Mouse (Mus musculus) midbrain, embryonic 12.5 days (tissue): ENCODE data around the gene Naa25. TPM values are rescaled to one million over a fixed set of nuclear protein-coding genes. Genes with fewer than 3 reads are reported as not detected.

Experiments
- ATAC-seq: fragments of 200-750 bp; cut with Nextera tagmentation; 2 replicates; pipeline ENCODE4 v1.8.0; 2017; ENCODE audit warnings: low read depth, moderate TSS enrichment, moderate library complexity; ENCODE audit not compliant: low FRiP score
- H3K27ac ChIP-seq: fragments of 300-500 bp; sonication (generic); replicated peaks from 2 replicates; pipeline ENCODE4 v1.5.1; 2016; ENCODE audit warnings: mild to moderate bottlenecking
- H3K27me3 ChIP-seq: fragments of 300-500 bp; sonication (generic); 2 replicates; pipeline ENCODE4 v1.6.1; 2016; ENCODE audit warnings: mild to moderate bottlenecking
- H3K36me3 ChIP-seq: fragments of 300-500 bp; sonication (generic); 2 replicates; pipeline ENCODE4 v1.6.1; 2016
- H3K4me1 ChIP-seq: fragments of 300-500 bp; sonication (generic); 2 replicates; pipeline ENCODE4 v1.6.1; 2016
- H3K4me2 ChIP-seq: fragments of 300-500 bp; sonication (generic); replicated peaks from 2 replicates; pipeline ENCODE4 v1.6.1; 2016; ENCODE audit warnings: mild to moderate bottlenecking, moderate library complexity
- H3K4me3 ChIP-seq: fragments of 300-500 bp; sonication (generic); 2 replicates; pipeline ENCODE4 v1.5.1; 2016; ENCODE audit warnings: mild to moderate bottlenecking
- H3K9ac ChIP-seq: fragments of 300-500 bp; sonication (generic); replicated peaks from 2 replicates; pipeline ENCODE4 v1.6.1; 2016; ENCODE audit warnings: mild to moderate bottlenecking, moderate library complexity
- H3K9me3 ChIP-seq: fragments of 300-500 bp; sonication (generic); 2 replicates; pipeline ENCODE4 v1.6.1; 2016; ENCODE audit warnings: mild to moderate bottlenecking
- WGBS: fragments of 180-500 bp; shearing (Covaris S2); methylation state at CpG from one replicate; pipeline ENCODE4 v1.1.7; 2016; 5-methylcytosine and 5-hydroxymethylcytosine counted together
- polyA plus RNA-seq: library from polyadenylated mRNA; unstranded; fragments of >200 nt; fragmentation: Nextera tagmentation; extraction: Ambion mirVana; gene quantifications from 2 replicates; pipeline ENCODE4 v1.2.1, GENCODE M21; 2016

Gene Naa25
- polyA plus RNA-seq, 1 experiment from 2014 or later: 48.3 TPM

DNA sequence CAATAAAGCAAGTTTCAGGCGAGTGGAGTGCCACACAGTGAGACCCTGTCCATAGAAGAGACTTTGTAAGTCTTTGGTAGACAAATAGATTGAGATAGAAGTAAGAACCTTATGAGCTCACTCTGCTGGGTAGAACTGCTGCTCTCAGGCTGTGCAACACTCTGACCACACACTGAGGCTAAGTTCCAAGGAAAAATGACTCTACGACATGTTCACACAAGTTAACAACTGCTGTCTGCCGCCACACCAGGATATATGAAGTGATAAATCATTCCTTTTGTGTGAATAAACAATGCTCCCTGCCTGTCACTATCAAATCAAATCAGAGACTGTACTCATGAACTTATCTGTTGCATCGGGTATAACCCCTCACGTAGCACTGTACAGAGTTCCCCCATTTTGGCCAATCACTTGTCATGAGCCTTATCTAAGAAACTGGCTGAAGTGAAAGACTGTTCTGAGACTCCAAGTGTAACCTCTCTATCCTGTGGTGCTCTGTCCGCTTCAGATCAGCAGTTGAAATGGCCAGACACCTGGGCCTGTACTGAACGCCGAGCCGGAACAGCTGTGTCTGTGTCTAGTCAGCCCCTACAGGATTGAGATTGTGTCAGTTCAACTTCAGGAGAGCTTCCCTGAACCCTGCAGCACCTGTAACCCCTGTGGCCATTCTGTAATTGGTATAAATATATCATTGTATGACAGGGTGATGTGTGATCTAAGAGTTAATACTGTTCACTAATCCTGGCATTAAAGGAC lies 58.0 kb downstream of the Naa25 start:
- Histone ChIP-seq H3K9ac (no peak overlapping the region), H3K27me3 (no peaks in the 10 kb centered on the region), H3K4me1 (peaks cover 18% of the 10 kb centered on the region), H3K27ac (no peak overlapping the region), H3K9me3 (no peaks in the 10 kb centered on the region), H3K36me3 (no peaks in the 10 kb centered on the region), H3K4me3 (no peak overlapping the region), H3K4me2 (no peak overlapping the region)
- WGBS: 88% methylated on average over 9 of the region's 9 CpGs
- ATAC-seq: no peak

DNA sequence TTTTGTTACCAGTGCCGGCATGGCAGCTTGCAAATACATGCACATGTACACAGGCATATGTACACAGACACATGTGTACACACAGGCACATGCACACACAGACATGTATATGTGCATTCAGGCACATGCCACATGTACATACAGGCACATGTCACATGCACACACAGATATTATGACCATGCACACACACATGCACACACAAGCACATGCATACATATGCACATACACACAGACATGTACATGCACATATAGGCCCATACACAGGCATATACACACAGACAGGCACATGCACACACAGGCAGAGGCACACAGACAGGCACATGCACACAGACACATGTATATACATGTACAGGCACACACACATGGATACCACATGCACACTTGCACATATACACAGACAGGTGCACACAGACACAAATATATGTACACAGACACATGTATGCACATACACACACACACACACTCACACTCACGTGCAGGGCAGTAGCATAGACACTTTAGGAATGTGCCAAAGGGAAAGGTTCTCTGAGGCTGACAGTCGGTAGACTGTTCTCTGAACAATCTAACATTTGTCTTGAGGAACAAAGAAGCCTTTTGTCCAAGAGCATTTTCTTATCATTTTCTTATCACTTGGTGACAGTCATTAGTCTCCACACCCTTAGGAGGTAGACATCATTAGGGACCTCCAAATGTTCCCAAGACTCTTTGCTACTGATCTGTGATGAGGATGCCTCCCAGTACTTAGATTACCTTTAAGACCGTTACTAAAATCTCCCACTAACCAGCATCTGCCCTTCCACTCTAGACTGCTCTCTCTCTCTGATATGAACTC lies 63.8 kb downstream of the Naa25 start:
- no peak overlapping the region for H3K9ac ChIP-seq
- no peak overlapping the region for H3K4me2 ChIP-seq
- no peaks in the 10 kb centered on the region for H3K4me1 ChIP-seq
- H3K27ac ChIP-seq: no peak overlapping the region
- no peak for ATAC-seq
- H3K9me3 ChIP-seq: no peaks in the 10 kb centered on the region
- no peaks in the 10 kb centered on the region for H3K36me3 ChIP-seq
- no peak overlapping the region for H3K4me3 ChIP-seq
- 75% methylated on average over 4 of the region's 4 CpGs for WGBS
- H3K27me3 ChIP-seq: no peaks in the 10 kb centered on the region

DNA sequence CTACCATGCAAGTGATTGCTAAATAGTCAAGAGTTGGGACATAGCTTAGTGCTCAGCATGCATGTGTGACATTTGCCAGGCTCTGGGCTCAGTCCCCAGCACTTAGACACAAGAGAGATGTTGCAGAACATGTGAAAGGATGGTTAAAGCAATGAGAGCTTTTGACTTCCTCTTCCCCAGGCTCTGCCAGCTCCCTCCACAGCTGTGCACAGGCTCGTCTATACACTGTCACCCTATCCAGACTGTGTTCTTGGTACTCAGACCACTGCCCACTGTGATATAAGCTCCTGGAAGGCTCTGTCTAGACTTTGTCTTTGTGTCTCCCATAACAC lies 64.4 kb downstream of the Naa25 start:
- H3K9ac ChIP-seq: no peak overlapping the region

DNA sequence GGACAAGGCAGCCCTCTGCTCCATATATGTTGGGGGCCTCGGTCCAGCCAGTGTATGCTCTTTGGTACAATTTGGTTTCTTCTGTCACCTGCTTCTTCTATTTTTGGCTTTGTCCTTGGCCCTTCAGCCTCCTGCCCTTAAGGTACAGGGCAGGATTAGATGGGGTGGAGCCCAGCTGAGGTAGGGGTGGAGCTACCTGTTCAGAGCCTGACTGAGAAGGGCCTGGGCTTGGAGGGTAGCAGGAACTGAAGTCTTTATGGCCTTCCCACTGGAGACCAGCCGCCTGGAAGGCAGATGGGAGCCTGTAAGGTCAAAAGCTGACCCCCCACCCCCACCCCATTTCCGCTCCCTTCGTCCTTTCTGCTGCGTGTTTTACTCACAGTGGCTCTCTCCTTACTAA lies 65.2 kb downstream of the Naa25 start:
- Histone ChIP-seq H3K36me3 (no peaks in the 10 kb centered on the region), H3K4me1 (no peaks in the 10 kb centered on the region), H3K27me3 (no peaks in the 10 kb centered on the region), H3K9me3 (no peaks in the 10 kb centered on the region), H3K4me2 (no peak overlapping the region), H3K9ac (no peak overlapping the region), H3K4me3 (no peak overlapping the region), H3K27ac (no peak overlapping the region)
- no peak for ATAC-seq
- WGBS: 69% methylated on average over 5 of the region's 5 CpGs

More for the DNA sequence above, 64.4 kb downstream of the Naa25 start:
- WGBS: 53% methylated on average over 1 of the region's 1 CpGs
- Histone ChIP-seq H3K4me2 (no peak overlapping the region), H3K4me1 (no peaks in the 10 kb centered on the region), H3K36me3 (no peaks in the 10 kb centered on the region), H3K27ac (no peak overlapping the region), H3K27me3 (no peaks in the 10 kb centered on the region), H3K4me3 (no peak overlapping the region), H3K9me3 (no peaks in the 10 kb centered on the region)
- ATAC-seq: no peak

DNA sequence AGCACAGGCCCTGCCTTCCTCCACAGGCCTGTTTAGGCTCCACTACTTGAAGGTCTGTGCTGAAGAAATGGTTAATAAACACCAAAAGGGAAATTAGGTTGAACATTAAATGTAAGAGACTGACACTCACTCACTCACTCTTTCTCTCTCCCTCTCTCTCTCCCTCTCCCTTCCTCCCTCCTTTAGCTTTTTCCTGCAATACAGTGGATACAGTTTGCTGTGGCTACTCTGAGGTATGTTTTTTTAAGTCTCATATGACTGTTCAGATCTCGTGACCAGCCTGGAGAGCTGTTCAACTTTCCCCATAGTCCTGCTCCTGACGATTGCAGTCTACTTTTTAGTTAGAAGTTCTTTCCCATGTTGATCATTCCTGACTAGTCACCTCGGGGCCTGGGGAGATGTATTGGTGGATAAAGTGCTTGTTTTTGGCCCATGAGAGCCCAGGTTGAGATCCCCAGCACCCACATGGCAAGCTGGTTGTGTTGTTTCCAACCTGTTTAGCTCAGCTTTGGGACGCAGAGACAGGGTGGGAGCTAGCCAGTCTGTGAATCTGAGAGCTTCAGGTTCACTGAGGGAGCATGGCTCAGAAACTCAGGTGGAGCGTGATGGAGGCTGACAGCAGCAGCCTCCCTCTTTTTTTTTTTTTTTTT lies 66.0 kb downstream of the Naa25 start:
- Histone ChIP-seq H3K4me1 (no peaks in the 10 kb centered on the region), H3K27ac (no peak overlapping the region), H3K4me2 (no peak overlapping the region), H3K27me3 (no peaks in the 10 kb centered on the region), H3K36me3 (no peaks in the 10 kb centered on the region), H3K4me3 (no peak overlapping the region), H3K9me3 (no peaks in the 10 kb centered on the region), H3K9ac (no peak overlapping the region)
- no peak for ATAC-seq
- WGBS: 77% methylated on average over 5 of the region's 5 CpGs

DNA sequence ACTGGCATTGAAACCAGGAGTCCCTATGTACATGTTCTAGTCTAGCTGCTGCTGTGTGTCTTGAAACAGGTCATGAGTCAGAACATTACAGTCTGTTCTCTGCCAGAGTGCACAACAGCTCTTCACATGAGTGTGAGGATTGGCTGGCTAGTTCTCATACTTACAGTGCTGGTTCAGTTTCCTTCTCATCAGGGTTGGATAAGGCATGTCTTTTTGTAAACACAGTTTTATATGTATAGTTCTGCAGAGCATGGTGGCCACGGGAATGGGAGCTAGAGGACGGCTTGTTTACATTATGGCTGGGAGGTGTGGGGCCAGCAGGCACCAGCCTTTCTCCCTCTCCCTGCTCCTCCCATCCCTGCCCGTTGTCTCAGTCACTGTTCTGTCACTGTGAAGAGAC lies 71.8 kb downstream of the Naa25 start:
- no peak overlapping the region for H3K9ac ChIP-seq
- H3K9me3 ChIP-seq: no peaks in the 10 kb centered on the region
- H3K4me3 ChIP-seq: no peak overlapping the region
- H3K4me2 ChIP-seq: no peak overlapping the region
- H3K27ac ChIP-seq: no peak overlapping the region
- no peak for ATAC-seq
- no peaks in the 10 kb centered on the region for H3K36me3 ChIP-seq
- H3K27me3 ChIP-seq: no peaks in the 10 kb centered on the region
- H3K4me1 ChIP-seq: no peaks in the 10 kb centered on the region
- 56% methylated on average over 3 of the region's 3 CpGs for whole genome bisulfite sequencing

DNA sequence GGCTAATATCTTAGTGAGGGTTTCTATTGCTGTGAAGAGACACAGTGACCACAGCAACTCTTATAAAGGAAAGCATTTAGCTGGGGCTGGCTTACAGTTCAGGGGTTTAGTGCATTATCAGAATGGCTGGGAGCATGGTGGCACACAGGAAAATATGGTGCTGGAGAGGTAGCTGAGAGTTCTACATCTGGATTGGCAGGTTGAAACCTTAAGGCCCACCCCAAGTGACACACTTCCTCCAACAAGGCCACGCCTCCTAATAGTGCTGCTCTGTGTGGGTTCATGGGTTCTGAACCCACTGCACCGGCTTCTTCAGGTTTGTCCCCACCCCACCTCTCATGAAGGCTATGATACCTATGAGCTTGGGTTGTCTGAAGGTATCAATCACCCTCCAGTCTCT lies 74.7 kb downstream of the Naa25 start:
- H3K4me1 ChIP-seq: no peaks in the 10 kb centered on the region
- no peak overlapping the region for H3K9ac ChIP-seq
- H3K27ac ChIP-seq: no peak overlapping the region
- no peak overlapping the region for H3K4me2 ChIP-seq
- ATAC-seq: no peak
- 89% methylated on average over 2 of the region's 2 CpGs for WGBS
- H3K27me3 ChIP-seq: no peaks in the 10 kb centered on the region
- no peaks in the 10 kb centered on the region for H3K36me3 ChIP-seq
- no peaks in the 10 kb centered on the region for H3K9me3 ChIP-seq
- H3K4me3 ChIP-seq: no peak overlapping the region

DNA sequence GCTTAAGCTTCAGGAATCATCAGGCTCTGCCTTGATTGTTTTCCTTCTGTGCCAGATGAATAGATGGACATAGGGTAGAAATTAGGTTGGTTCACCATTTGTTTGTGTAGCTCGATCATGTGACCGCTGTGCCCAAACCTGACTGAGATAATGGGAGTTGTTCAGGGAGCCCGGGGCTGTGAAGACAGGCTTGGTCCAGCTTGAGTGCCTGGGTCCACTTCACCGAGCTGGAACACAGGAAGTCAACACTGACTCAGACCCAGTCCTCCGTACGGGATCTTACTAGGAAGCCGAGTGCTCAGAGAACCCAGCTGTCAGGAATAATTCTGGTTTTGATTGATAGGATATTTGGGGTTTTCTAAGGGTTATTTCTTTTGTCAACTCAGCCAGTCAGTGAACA lies 76.9 kb downstream of the Naa25 start:
- H3K4me1 ChIP-seq: no peaks in the 10 kb centered on the region
- no peak overlapping the region for H3K9ac ChIP-seq
- no peaks in the 10 kb centered on the region for H3K9me3 ChIP-seq
- no peak overlapping the region for H3K4me3 ChIP-seq
- H3K36me3 ChIP-seq: no peaks in the 10 kb centered on the region
- no peak overlapping the region for H3K4me2 ChIP-seq
- 65% methylated on average over 7 of the region's 7 CpGs for WGBS
- H3K27me3 ChIP-seq: no peaks in the 10 kb centered on the region
- no peak overlapping the region for H3K27ac ChIP-seq
- no peak for ATAC-seq

DNA sequence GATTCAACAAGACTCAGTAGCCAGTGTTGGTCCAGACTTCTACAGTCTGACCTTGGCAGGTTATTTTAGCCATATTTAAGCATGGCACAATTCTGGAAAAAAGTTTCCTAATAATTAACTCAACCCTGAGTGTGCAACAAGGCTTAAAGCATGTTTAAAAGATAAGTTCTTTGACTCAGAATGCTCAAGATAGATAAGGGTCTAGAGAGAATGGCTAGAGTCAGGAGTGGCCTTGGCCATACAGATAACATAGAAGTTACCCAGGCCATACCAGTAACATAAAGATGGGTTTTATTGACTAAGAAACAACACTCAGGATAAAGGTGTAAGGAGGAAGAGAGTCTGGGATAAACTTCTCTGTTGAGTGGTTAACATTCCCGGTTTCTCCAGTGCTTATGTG lies 78.3 kb downstream of the Naa25 start:
- ATAC-seq: no peak
- no peak overlapping the region for H3K9ac ChIP-seq
- no peak overlapping the region for H3K4me3 ChIP-seq
- H3K27me3 ChIP-seq: no peaks in the 10 kb centered on the region
- no peaks in the 10 kb centered on the region for H3K36me3 ChIP-seq
- H3K27ac ChIP-seq: no peak overlapping the region
- no peaks in the 10 kb centered on the region for H3K9me3 ChIP-seq
- 81% methylated on average over 1 of the region's 1 CpGs for WGBS
- no peaks in the 10 kb centered on the region for H3K4me1 ChIP-seq
- no peak overlapping the region for H3K4me2 ChIP-seq

DNA sequence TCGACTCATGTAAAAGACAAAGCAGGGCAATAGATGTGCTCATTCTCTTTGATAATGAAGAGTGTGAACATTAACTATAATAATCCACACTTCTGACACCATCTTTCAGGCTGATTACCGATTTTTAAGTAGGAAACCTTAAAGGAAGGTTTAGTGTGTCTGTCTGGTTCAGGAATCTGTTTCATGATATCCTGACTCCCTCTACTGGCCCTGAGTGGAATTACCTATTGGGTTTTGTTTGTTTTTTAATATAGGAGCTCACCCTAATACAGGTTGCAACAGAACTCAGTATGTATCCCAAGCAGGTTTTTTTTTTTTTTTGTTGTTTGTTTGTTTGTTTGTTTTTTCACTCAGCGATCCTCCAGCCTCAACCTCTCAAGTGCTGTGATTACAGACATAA lies 79.9 kb downstream of the Naa25 start:
- Histone ChIP-seq H3K27ac (no peak overlapping the region), H3K9ac (no peak overlapping the region), H3K4me3 (no peak overlapping the region), H3K4me2 (no peak overlapping the region), H3K27me3 (no peaks in the 10 kb centered on the region), H3K4me1 (no peaks in the 10 kb centered on the region), H3K36me3 (no peaks in the 10 kb centered on the region), H3K9me3 (no peaks in the 10 kb centered on the region)
- WGBS: 42% methylated on average over 3 of the region's 3 CpGs
- no peak for ATAC-seq

DNA sequence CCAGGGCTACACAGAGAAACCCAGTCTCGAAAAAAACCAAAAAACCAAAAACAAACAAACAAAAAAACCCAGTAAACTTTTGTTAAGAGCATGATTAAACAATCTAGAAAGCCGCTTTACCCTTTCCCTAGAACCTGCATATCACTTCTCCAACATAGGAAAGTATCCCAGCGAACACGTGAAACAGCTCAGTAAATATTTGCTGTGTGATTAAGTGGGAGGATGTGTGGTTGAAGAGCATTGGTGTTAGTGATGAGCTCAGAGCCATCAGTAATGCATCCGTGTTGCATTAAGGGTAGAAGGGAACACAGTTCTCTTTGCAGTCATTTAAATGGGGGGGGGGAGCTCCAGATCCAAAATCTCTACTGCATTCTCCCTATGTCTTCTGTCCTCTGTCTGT lies 87.1 kb downstream of the Naa25 start:
- Histone ChIP-seq H3K4me1 (no peaks in the 10 kb centered on the region), H3K9ac (no peak overlapping the region), H3K36me3 (no peaks in the 10 kb centered on the region), H3K4me3 (no peak overlapping the region), H3K9me3 (no peaks in the 10 kb centered on the region), H3K4me2 (no peak overlapping the region), H3K27me3 (no peaks in the 10 kb centered on the region), H3K27ac (no peak overlapping the region)
- WGBS: 79% methylated on average over 5 of the region's 5 CpGs
- ATAC-seq: no peak

DNA sequence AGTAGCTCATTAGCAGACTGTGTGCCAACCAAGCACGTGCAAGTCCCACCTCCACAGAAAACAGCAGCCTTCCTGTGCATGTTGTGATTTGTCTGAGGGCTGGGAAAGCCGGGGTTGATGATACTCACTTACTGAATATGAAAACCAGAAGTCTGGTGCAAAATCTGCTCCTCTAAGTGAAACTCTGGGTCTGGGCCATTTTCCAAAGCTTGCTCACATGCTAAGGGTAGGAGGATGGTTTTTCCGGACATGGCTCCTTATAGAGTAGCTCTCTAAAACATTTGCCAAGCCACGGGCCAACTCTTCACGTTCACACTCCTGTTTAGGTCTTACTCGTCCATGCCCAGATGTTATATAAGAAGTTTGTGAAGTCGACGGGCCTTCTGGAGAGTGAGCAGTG lies 95.6 kb downstream of the Naa25 start:
- no peak overlapping the region for H3K4me3 ChIP-seq
- no peak overlapping the region for H3K4me2 ChIP-seq
- no peak overlapping the region for H3K9ac ChIP-seq
- no peaks in the 10 kb centered on the region for H3K36me3 ChIP-seq
- no peaks in the 10 kb centered on the region for H3K9me3 ChIP-seq
- no peak overlapping the region for H3K27ac ChIP-seq
- H3K27me3 ChIP-seq: no peaks in the 10 kb centered on the region
- 81% methylated on average over 8 of the region's 8 CpGs for WGBS
- no peaks in the 10 kb centered on the region for H3K4me1 ChIP-seq
- ATAC-seq: no peak
